Mouse (Mus musculus): Measurements from ENCODE around the gene Gpr62. TPM values are rescaled to one million over a fixed set of nuclear protein-coding genes. Genes with fewer than 3 reads are reported as not detected.

Gpr62 gene
- polyA plus RNA-seq, 1 experiment from 2014 or later, result 1.4 TPM

DNA sequence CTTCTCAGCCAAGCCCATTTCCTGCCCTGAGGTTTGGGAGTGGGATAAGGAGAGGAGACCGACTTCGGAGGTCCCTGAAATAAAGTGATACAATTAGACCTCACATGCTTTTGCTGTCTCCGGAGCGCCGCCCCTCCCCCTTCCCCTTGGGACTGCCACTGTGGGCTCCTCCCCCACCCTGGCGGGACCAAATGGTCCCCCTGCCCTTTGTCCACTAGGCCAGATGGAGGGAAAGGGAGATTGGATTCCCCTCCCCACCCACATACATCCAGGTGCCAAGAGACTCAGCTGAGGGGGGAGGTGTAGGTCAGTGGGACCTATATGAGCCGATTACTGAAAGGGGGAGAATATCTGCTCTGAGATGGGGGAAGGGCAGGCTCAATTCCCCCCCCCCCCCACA, 12.9 kb downstream of the Gpr62 start:
- Histone ChIP-seq H3K27ac (replicated peaks) (peak overlapping the region; percentile 91), H3K4me3 (peak overlapping the region; percentile 76), H3K4me2 (peak overlapping the region; percentile 91), H3K4me1 (replicated peaks) (peaks cover 61% of the 10 kb centered on the region), H3K9me3 (no peaks in the 10 kb centered on the region), H3K36me3 (no peaks in the 10 kb centered on the region), H3K27me3 (no peaks in the 10 kb centered on the region), H3K9ac (peak overlapping the region; percentile 80)
- ATAC-seq (ENCODE audit: low FRiP score, low read depth), result peak; percentile 12
- 3% methylated on average over 7 of the region's 7 CpGs for WGBS

DNA sequence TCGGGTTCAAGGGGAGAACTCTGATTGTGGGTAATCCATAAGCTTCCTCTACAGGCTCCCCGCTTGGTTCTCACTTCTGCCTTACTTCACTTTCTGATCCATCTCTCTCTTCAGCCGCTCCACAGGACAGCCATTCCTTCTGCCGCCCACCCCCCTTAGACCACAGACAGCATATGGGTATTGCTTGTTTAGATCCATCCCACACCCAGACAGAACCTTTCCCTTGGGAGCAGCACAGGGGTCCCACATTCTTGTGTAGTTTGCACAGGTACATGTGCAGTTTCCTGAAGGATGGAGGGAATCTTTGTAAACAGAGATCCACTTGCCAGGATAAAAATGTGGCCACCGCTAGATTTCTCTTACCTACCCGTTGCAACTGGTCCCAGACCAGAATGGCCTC, 13.4 kb downstream of the Gpr62 start:
- Histone ChIP-seq H3K27me3 (no peaks in the 10 kb centered on the region), H3K4me3 (peak overlapping the region; percentile 76; the same call in 1 of the 2 replicates)

DNA sequence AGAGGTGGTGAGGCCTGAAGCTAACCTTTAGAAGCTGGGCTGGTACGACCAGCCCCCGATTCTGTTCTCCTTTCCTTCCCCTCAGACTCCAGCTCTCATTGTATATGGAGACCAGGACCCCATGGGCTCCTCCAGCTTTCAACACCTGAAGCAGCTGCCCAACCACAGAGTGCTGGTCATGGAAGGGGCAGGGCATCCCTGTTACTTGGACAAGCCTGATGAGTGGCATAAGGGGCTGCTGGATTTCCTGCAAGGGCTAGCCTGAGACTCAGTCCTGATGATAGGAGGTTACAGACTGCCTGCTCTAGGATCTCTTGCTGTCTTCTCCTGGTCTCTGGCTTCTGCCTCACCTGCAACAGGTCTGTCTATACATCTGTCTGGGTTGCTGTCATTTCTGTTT, 13.8 kb downstream of the Gpr62 start:
- Histone ChIP-seq H3K27ac (replicated peaks) (no peak overlapping the region), H3K4me3 (no peak overlapping the region), H3K27me3 (no peaks in the 10 kb centered on the region), H3K4me2 (no peak overlapping the region), H3K9ac (no peak overlapping the region), H3K9me3 (no peaks in the 10 kb centered on the region), H3K4me1 (replicated peaks) (peaks cover 58% of the 10 kb centered on the region), H3K36me3 (no peaks in the 10 kb centered on the region)
- WGBS, result 61% methylated on average over 2 of the region's 2 CpGs
- ATAC-seq (ENCODE audit: low FRiP score, low read depth), result no peak

More for the DNA sequence above, 13.4 kb downstream of the Gpr62 start:
- H3K9me3 ChIP-seq, result no peaks in the 10 kb centered on the region
- H3K27ac ChIP-seq (replicated peaks), result peak overlapping the region; percentile 91
- H3K4me1 ChIP-seq (replicated peaks), result peaks cover 61% of the 10 kb centered on the region
- H3K36me3 ChIP-seq, result no peaks in the 10 kb centered on the region
- no peak for ATAC-seq (ENCODE audit: low FRiP score, low read depth)
- peak overlapping the region; percentile 80; the same call in 1 of the 2 replicates for H3K9ac ChIP-seq
- WGBS, result 22% methylated on average over 6 of the region's 6 CpGs
- H3K4me2 ChIP-seq, result peak overlapping the region; percentile 91

DNA sequence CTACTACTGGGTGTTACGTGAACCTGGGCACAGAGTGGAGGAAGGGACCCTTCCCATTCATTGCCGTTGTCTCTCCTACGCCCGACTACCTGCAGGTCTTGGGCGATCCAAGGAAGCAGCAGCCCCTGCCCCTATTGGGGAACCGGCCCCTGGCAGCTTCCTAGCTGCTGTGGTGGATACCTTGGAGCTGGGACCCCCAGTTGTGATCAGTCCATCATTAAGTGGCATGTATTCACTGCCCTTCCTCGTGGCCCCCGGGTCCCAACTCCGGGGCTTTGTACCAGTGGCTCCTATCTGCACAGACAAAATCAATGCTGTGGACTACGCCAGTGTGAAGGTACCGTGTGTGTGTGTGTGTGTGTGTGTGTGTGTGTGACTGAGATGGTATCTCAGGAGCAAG, 14.4 kb downstream of the Gpr62 start:
- ATAC-seq (ENCODE audit: low FRiP score, low read depth), result no peak
- Histone ChIP-seq H3K9ac (no peak overlapping the region), H3K27me3 (no peaks in the 10 kb centered on the region), H3K4me2 (no peak overlapping the region), H3K4me1 (replicated peaks) (peaks cover 57% of the 10 kb centered on the region), H3K4me3 (no peak overlapping the region), H3K36me3 (no peaks in the 10 kb centered on the region), H3K9me3 (no peaks in the 10 kb centered on the region), H3K27ac (replicated peaks) (no peak overlapping the region)
- 70% methylated on average over 11 of the region's 11 CpGs for WGBS

DNA sequence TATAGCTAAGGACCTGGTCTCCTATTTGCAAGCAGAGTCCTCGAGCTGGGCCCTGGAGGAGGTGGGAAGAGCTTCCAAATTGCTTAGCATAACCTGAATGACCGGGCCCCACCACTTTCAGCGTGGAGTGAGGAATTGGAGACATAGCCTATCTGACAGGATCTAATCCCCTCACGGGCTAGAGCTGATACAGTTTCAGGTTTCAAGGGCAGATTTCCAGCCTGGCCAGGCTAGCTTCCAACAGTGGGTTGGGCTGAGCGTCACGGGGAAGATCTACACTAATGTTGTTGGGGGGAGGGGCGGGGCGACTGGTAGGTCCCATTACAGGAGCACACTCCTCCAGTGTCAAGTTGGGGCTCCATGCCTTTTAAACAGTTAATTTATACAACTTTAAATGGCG, 15.1 kb downstream of the Gpr62 start:
- no peak for ATAC-seq (ENCODE audit: low FRiP score, low read depth)
- no peak overlapping the region for H3K9ac ChIP-seq
- WGBS, result 32% methylated on average over 9 of the region's 9 CpGs
- H3K27ac ChIP-seq (replicated peaks), result no peak overlapping the region
- peaks cover 54% of the 10 kb centered on the region for H3K4me1 ChIP-seq (replicated peaks)
- H3K4me2 ChIP-seq, result no peak overlapping the region
- no peaks in the 10 kb centered on the region for H3K9me3 ChIP-seq
- no peak overlapping the region for H3K4me3 ChIP-seq
- no peaks in the 10 kb centered on the region for H3K36me3 ChIP-seq
- H3K27me3 ChIP-seq, result no peaks in the 10 kb centered on the region

DNA sequence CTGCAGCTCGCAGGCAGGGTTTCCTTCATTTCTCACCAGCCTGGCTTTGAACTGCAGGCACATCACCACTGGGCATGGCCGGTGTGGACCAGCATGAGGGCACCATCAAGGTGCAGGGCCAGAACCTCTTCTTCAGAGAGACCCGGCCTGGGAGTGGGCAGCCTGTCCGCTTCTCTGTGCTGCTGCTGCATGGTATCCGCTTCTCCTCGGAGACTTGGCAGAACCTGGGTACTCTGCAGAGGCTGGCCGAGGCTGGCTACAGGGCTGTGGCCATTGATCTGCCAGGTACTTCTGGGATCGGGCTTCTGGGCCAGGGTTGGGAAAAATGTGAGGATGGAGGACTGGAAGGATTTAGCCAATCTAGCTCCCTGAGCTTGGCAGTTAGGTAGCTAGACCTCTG, 15.8 kb downstream of the Gpr62 start:
- peaks cover 47% of the 10 kb centered on the region for H3K4me1 ChIP-seq (replicated peaks)
- ATAC-seq (ENCODE audit: low FRiP score, low read depth), result no peak
- no peaks in the 10 kb centered on the region for H3K9me3 ChIP-seq
- no peak overlapping the region for H3K27ac ChIP-seq (replicated peaks)
- WGBS, result 91% methylated on average over 8 of the region's 8 CpGs
- no peak overlapping the region for H3K4me3 ChIP-seq
- no peak overlapping the region for H3K4me2 ChIP-seq
- no peak overlapping the region for H3K9ac ChIP-seq
- no peaks in the 10 kb centered on the region for H3K36me3 ChIP-seq
- no peaks in the 10 kb centered on the region for H3K27me3 ChIP-seq

DNA sequence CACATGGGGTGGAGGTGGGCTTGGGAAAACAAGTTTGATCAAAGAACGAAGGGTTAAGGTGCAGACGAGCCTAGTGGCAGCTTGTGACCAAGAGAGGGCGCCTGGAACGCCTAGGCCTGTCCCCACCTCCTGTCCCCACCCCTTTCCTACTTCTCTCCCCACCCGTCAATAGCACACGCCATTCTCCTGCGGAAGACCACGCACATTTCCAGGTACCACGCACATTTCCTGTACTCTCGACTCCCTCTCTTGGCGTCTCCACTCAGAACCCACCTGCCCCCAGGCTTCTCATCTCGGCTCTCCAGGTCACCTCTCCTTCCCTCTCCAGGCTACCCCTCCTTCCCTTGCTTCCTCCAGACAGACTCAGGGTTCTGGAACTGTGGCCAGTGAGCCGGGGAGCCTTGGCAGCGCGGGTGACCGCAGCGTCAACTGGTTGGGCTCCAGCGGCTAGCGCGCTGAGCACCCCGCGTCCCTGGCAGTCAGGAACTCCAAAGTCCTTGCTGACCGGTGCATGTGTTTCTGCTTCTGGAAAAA, 17.2 kb downstream of the Gpr62 start:
- WGBS, result under 1% methylated on average over 23 of the region's 23 CpGs
- peak overlapping the region; percentile 80 for H3K27ac ChIP-seq (replicated peaks)
- no peaks in the 10 kb centered on the region for H3K9me3 ChIP-seq
- H3K36me3 ChIP-seq, result no peaks in the 10 kb centered on the region
- ATAC-seq (ENCODE audit: low FRiP score, low read depth), result peak; percentile 60
- H3K4me3 ChIP-seq, result peak overlapping the region; percentile 46
- H3K4me1 ChIP-seq (replicated peaks), result peaks cover 40% of the 10 kb centered on the region
- H3K27me3 ChIP-seq, result no peaks in the 10 kb centered on the region
- peak overlapping the region; percentile 65 for H3K9ac ChIP-seq
- peak overlapping the region; percentile 85 for H3K4me2 ChIP-seq

DNA sequence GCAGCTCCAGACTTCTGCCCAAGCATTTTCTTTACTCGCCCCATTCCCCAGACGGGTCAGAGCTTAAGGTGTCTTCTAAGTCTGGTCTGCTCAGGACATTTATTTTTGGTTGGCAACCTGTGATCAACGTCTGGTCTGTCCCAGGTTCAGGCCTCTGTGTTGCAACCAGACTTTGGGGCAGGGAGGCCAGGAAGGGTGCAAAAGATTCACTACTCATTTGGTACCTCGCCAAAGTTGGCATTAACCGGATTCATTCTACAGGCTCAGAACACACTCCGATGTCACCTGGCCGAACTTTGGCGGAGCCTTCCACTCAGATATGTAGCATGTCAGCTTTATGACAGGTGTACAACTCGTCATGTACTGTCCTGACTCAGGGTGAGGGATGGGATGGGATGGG, 17.8 kb downstream of the Gpr62 start:
- peaks cover 37% of the 10 kb centered on the region for H3K4me1 ChIP-seq (replicated peaks)
- no peak for ATAC-seq (ENCODE audit: low FRiP score, low read depth)
- H3K9me3 ChIP-seq, result no peaks in the 10 kb centered on the region
- WGBS, result 38% methylated on average over 9 of the region's 9 CpGs
- peak overlapping the region; percentile 58 for H3K4me3 ChIP-seq
- H3K4me2 ChIP-seq, result peak overlapping the region; percentile 85
- no peaks in the 10 kb centered on the region for H3K36me3 ChIP-seq
- peak overlapping the region; percentile 80 for H3K27ac ChIP-seq (replicated peaks)
- peak overlapping the region; percentile 63; the same call in 1 of the 2 replicates for H3K9ac ChIP-seq
- H3K27me3 ChIP-seq, result no peaks in the 10 kb centered on the region

DNA sequence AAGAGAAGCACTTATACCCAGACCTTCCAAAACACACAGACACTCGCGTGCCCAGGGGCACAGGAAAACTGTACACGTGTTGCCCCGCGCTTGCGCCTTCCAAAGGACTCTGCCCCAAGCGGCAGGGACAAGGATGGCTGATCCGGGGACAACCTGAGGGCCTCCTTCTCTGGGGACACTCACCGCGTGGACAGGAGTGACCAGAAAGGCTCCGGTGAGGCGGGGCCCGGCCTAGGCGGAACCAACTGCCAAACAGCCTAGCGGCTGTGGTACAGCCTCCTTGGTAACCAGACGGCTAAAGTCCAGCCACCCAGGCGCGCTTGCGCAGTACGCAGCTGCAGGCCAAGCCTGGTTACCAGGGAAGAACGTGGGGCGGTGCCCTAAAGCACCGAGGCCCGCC, 18.4 kb downstream of the Gpr62 start, which contains the start of the genes Abhd14b and Abhd14a:
Abhd14b (plus strand) TSS at position 112 of the 400 bp plus-strand sequence.
Abhd14a (minus strand) TSS at position 331 of the 400 bp plus-strand sequence.
- Histone ChIP-seq H3K9me3 (no peaks in the 10 kb centered on the region), H3K4me1 (replicated peaks) (peaks cover 31% of the 10 kb centered on the region), H3K4me2 (peak within 1 kb of the TSS; percentile 85), H3K4me3 (peak within 1 kb of the TSS; percentile 58), H3K9ac (peak within 1 kb of the TSS; percentile 65), H3K36me3 (no peaks in the 10 kb centered on the region), H3K27me3 (no peaks in the 10 kb centered on the region), H3K27ac (replicated peaks) (peak within 1 kb of the TSS; percentile 80)
- peak; percentile 82 for ATAC-seq (ENCODE audit: low FRiP score, low read depth)
- WGBS, result under 1% methylated on average over 24 of the region's 24 CpGs

DNA sequence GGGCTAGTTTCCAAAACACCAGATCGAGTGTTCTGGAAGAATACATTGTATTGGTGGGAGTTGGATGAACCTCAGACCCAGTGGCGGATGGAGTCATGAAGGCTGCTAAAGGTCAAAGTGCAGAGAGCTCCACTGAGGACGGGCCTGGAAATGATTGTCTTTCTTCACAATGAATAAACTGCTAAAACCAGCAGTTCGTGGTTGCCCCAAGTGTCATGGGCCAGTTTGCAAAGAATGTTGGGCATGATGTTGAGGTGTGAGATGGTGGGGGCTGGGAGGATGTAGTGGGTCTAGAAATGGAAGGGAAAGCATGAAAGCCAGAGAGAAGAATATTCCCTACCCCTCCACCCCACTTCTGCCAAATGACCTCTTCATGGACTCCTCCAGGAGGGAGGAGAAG, 20.9 kb downstream of the Gpr62 start:
- 60% methylated on average over 4 of the region's 4 CpGs for WGBS
- no peak overlapping the region for H3K4me3 ChIP-seq
- H3K9ac ChIP-seq, result no peak overlapping the region
- H3K27me3 ChIP-seq, result no peaks in the 10 kb centered on the region
- H3K4me2 ChIP-seq, result no peak overlapping the region
- H3K4me1 ChIP-seq (replicated peaks), result peaks cover 30% of the 10 kb centered on the region
- no peak overlapping the region for H3K27ac ChIP-seq (replicated peaks)
- no peaks in the 10 kb centered on the region for H3K9me3 ChIP-seq
- ATAC-seq (ENCODE audit: low FRiP score, low read depth), result no peak
- H3K36me3 ChIP-seq, result no peaks in the 10 kb centered on the region

DNA sequence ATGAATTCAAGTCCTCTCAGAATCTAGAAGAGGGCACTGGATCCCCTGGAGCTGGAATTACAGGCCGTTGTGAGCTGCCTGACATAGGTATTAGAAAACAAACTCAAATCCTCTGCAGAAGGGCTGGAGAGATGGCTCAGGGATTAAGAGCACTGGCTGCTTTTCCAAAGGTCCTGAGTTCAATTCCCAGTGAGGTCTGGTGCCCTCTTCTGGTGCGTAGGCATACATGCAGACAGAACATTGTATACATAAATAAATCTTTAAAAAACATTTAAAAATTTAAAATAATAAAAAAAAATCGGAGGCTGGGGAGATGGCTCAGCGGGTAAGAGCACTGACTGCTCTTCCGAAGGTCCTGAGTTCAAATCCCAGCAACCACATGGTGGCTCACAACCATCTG, 23.1 kb downstream of the Gpr62 start:
- Histone ChIP-seq H3K9me3 (no peaks in the 10 kb centered on the region), H3K9ac (no peak overlapping the region), H3K27ac (replicated peaks) (no peak overlapping the region), H3K4me1 (replicated peaks) (peaks cover 26% of the 10 kb centered on the region), H3K27me3 (no peaks in the 10 kb centered on the region), H3K36me3 (no peaks in the 10 kb centered on the region), H3K4me3 (no peak overlapping the region), H3K4me2 (no peak overlapping the region)
- 78% methylated on average over 5 of the region's 5 CpGs for WGBS
- ATAC-seq (ENCODE audit: low FRiP score, low read depth), result no peak

DNA sequence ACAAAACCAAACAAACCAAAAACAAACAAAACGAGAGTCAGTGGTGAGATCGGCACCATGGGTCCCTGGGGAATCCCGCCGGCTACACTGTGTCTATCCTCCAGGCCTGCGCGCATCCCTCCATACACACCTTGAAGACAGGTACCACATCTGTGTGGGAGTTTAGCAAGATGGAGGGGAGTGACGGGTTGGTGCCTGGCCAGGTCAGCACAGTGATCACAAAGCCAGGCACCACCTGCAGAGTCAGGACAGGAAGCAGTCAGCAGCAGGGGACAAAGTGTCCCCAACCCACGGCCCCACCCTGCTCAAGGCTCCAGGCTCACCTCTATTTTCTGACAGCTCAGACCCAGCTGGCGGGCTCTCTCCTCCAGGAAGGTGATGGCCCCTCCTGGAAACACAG, 29.2 kb downstream of the Gpr62 start:
- Histone ChIP-seq H3K27ac (replicated peaks) (no peak overlapping the region), H3K36me3 (peaks cover 20% of the 10 kb centered on the region), H3K9me3 (no peaks in the 10 kb centered on the region), H3K4me1 (replicated peaks) (peaks cover 24% of the 10 kb centered on the region), H3K9ac (no peak overlapping the region), H3K4me3 (no peak overlapping the region), H3K27me3 (no peaks in the 10 kb centered on the region), H3K4me2 (no peak overlapping the region)
- WGBS, result 87% methylated on average over 9 of the region's 9 CpGs
- ATAC-seq (ENCODE audit: low FRiP score, low read depth), result no peak

DNA sequence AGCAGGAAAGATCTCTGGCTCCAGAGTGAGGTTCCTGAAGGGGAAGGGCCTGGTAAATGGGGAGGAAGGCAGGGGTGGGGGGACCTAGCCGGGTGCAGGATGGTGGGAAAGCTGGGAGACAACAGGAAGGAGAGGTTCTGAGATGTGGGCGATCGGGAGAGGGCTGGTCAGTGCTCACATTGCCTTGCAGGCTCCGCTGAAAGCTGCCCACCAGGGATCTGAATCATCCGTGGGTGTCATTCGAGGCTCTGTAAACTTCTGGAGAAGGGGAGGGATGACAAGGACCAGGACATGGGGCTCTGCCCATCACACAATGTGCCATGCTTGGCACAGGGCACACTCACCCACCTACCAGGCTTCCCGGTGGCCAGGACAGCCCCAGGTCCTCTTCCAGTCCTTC, 32.3 kb downstream of the Gpr62 start:
- Histone ChIP-seq H3K27ac (replicated peaks) (no peak overlapping the region), H3K9ac (no peak overlapping the region), H3K9me3 (no peaks in the 10 kb centered on the region), H3K36me3 (peaks cover 23% of the 10 kb centered on the region), H3K4me3 (no peak overlapping the region), H3K27me3 (no peaks in the 10 kb centered on the region), H3K4me1 (replicated peaks) (peaks cover 28% of the 10 kb centered on the region), H3K4me2 (no peak overlapping the region)
- 76% methylated on average over 7 of the region's 7 CpGs for WGBS
- ATAC-seq (ENCODE audit: low FRiP score, low read depth), result no peak

Data from hindbrain, embryonic 15.5 days (tissue).